32 mouse cellular contexts compared by ENCODE assay signal in the genomic region with DNA sequence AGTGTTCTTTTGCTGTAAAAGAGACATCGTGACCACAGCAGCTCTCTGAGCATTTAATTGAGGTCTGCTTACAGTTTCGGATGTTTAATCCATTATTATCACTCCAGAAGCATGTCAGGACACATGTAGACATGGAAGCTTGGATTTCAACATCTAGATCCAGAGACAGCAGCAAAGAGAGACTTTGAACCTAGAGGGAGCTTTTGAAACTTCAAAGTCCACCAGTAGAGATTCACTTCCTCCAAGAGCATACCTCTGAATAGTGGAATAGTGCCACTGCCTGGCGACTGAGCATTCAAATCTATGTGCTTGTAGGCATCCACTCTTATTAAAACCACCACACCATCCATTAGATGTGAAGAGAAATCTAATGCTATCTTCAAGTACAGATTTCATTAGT.
"Had no signal": no experiment of that assay in that cellular context is flagged by ENCODE, and none has a peak within 500 bp of the region (broad histone marks: within the 10 kb centered on the region; RNA-seq: fewer than 3 reads in every experiment).

No protein-coding gene starts in this region.

- H3K9me3 ChIP-seq: limb, embryonic 10.5 days; limb, embryonic 12.5 days; limb, embryonic 13.5 days; limb, embryonic 15.5 days; liver, embryonic 12.5 days; liver, embryonic 13.5 days; liver, embryonic 15.5 days; lung, embryonic 15.5 days; megakaryocyte, embryonic 14.5 days; midbrain, embryonic 10.5 days; midbrain, embryonic 12.5 days; midbrain, embryonic 13.5 days; midbrain, embryonic 15.5 days; neural tube, embryonic 12.5 days had no signal

- H3K27ac ChIP-seq: left cerebral cortex, adult 2 months; limb, embryonic 10.5 days; limb, embryonic 12.5 days; limb, embryonic 13.5 days; limb, embryonic 15.5 days; liver, embryonic 12.5 days; liver, embryonic 13.5 days; liver, embryonic 14.5 days; liver, embryonic 15.5 days; lung, embryonic 15.5 days; macrophage; midbrain, embryonic 10.5 days; midbrain, embryonic 12.5 days; midbrain, embryonic 13.5 days; midbrain, embryonic 15.5 days; neural tube, embryonic 12.5 days had no signal

- H3K4me3 ChIP-seq: left cerebral cortex, adult 2 months; limb, embryonic 10.5 days; limb, embryonic 12.5 days; limb, embryonic 13.5 days; limb, embryonic 15.5 days; liver, embryonic 12.5 days; liver, embryonic 13.5 days; liver, embryonic 15.5 days; lung, embryonic 15.5 days; megakaryocyte, embryonic 14.5 days; midbrain, embryonic 10.5 days; midbrain, embryonic 12.5 days; midbrain, embryonic 13.5 days; midbrain, embryonic 15.5 days; myocyte; neural tube, embryonic 12.5 days had no signal

- H3K9ac ChIP-seq: limb, embryonic 12.5 days; limb, embryonic 13.5 days; limb, embryonic 15.5 days; liver, embryonic 12.5 days; liver, embryonic 13.5 days; liver, embryonic 14.5 days; liver, embryonic 15.5 days; lung, embryonic 14.5 days; lung, embryonic 15.5 days; midbrain, embryonic 12.5 days; midbrain, embryonic 13.5 days; midbrain, embryonic 15.5 days; neural tube, embryonic 12.5 days had no signal

- ATAC-seq: liver, embryonic 12.5 days; lung, postnatal 0 days; midbrain, embryonic 13.5 days; midbrain, embryonic 15.5 days; midbrain, embryonic 16.5 days had no signal

- DNase-seq: left cerebral cortex, postnatal 4 days; liver; liver, embryonic 13.5 days; lung, adult 18-20 months; lung, adult 2 months; lung, embryonic 14.5 days; lung, postnatal 10 days; lung, postnatal 14 days; lung, postnatal 36 days; lung, postnatal 4 days; midbrain, embryonic 14.5 days had no signal

- H3K4me1 ChIP-seq: limb, embryonic 10.5 days; limb, embryonic 12.5 days; limb, embryonic 13.5 days; limb, embryonic 15.5 days; liver, embryonic 12.5 days; liver, embryonic 13.5 days; liver, embryonic 15.5 days; lung, embryonic 15.5 days; megakaryocyte, embryonic 14.5 days; midbrain, embryonic 12.5 days; midbrain, embryonic 15.5 days; neural tube, embryonic 12.5 days had no signal

- H3K36me3 ChIP-seq: limb, embryonic 10.5 days; limb, embryonic 12.5 days; limb, embryonic 13.5 days; limb, embryonic 15.5 days; liver, embryonic 12.5 days; liver, embryonic 13.5 days; liver, embryonic 15.5 days; lung, embryonic 15.5 days; midbrain, embryonic 10.5 days; midbrain, embryonic 12.5 days; midbrain, embryonic 13.5 days; midbrain, embryonic 15.5 days; neural tube, embryonic 12.5 days had no signal

- H3K4me2 ChIP-seq: limb, embryonic 12.5 days; limb, embryonic 13.5 days; limb, embryonic 15.5 days; liver, embryonic 11.5 days; liver, embryonic 12.5 days; liver, embryonic 13.5 days; liver, embryonic 15.5 days; lung, embryonic 14.5 days; lung, embryonic 15.5 days; midbrain, embryonic 11.5 days; midbrain, embryonic 12.5 days; midbrain, embryonic 13.5 days; midbrain, embryonic 15.5 days; neural tube, embryonic 12.5 days had no signal

- H3K27me3 ChIP-seq: limb, embryonic 12.5 days; limb, embryonic 13.5 days; limb, embryonic 15.5 days; liver, embryonic 12.5 days; liver, embryonic 13.5 days; liver, embryonic 15.5 days; lung, embryonic 15.5 days; megakaryocyte, embryonic 14.5 days; midbrain, embryonic 12.5 days; midbrain, embryonic 13.5 days; midbrain, embryonic 15.5 days; neural tube, embryonic 12.5 days had no signal
